Mouse (Mus musculus) liver, embryonic 14.5 days (tissue): Measurements from ENCODE around the gene Rab3d.

ENCODE experiments used
- CTCF ChIP-seq: IDR thresholded peaks from 2 replicates; pipeline ENCODE4 v1.5.1; 2016; ENCODE audit warnings: antibody characterized with exemption, low read depth, control low read depth
- EP300 ChIP-seq: IDR thresholded peaks from 2 replicates; pipeline ENCODE4 v1.6.1; 2016; ENCODE audit warnings: antibody characterized with exemption, low read depth

DNA sequence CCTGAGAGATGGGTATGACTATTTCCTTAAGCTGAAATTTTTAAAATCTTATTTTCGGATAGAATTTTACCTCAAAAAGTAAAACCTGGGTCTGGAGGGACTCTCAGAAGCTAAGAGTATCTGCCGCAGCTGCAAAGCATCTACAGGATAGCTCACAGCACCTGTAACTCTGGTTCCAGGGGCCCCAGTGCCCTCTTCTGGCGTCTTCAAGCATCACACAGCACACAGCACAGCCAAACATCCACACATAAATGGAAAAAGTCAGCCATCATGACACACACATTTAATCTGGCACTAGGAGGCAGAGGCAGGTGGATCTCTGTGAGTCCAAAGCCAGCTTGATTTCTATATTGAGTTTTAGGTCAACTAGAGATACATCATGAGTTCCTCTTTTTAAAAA lies 41.4 kb downstream of the Rab3d start:
- TF ChIP-seq EP300 (no peak), CTCF (0 out of 2 replicates have a peak, but pooled peaks have one; percentile 23)
